Mouse (Mus musculus) hindbrain, embryonic 11.5 days (tissue): ENCODE measurements around the gene Rad23a. TPM values are rescaled to one million over a fixed set of nuclear protein-coding genes. Genes with fewer than 3 reads are reported as not detected.

Experiments
- polyA plus RNA-seq: library from polyadenylated mRNA; unstranded; fragments of >200 nt; fragmentation: Nextera tagmentation; extraction: Ambion mirVana; gene quantifications from 2 replicates; pipeline ENCODE4 v1.2.1, GENCODE M21; 2014

The Rad23a gene
- polyA plus RNA-seq, 1 experiment from 2014 or later: 88.6 TPM

Other genes with a start within 250 kb of the Rad23a start
- 60.5 and 61.5 TPM in 2 replicates for gene Ier2, start 177.8 kb downstream of the Rad23a start, polyA plus RNA-seq
- 47.9 and 51.1 TPM in 2 replicates for gene Trmt1, start 154.4 kb downstream of the Rad23a start, polyA plus RNA-seq
- gene Nacc1, start 152.8 kb downstream of the Rad23a start, polyA plus RNA-seq: 19.7 and 20.5 TPM in 2 replicates
- gene Lyl1, start 139.2 kb downstream of the Rad23a start, polyA plus RNA-seq: 5.3 and 5.4 TPM in 2 replicates
- 2.3 and 2.9 TPM in 2 replicates for gene G430095P16Rik, start 117.7 kb downstream of the Rad23a start, polyA plus RNA-seq
- 2.4 and 3.0 TPM in 2 replicates for gene Nfix, start 40.3 kb downstream of the Rad23a start, polyA plus RNA-seq
- gene Dand5, start 17.8 kb downstream of the Rad23a start, polyA plus RNA-seq: 6.2 and 7.1 TPM in 2 replicates
- 36.0 and 37.2 TPM in 2 replicates for gene Gadd45gip1, start 9.1 kb downstream of the Rad23a start, polyA plus RNA-seq
- 837 and 845 TPM in 2 replicates for gene Calr, start 6.3 kb upstream of the Rad23a start, polyA plus RNA-seq
- gene Farsa, start 16.3 kb upstream of the Rad23a start, polyA plus RNA-seq: 89.6 and 91.4 TPM in 2 replicates
- 51.1 and 57.8 TPM in 2 replicates for gene Syce2, start 31.4 kb upstream of the Rad23a start, polyA plus RNA-seq
- gene Gcdh, start 53.3 kb upstream of the Rad23a start, polyA plus RNA-seq: 29.2 and 30.5 TPM in 2 replicates
- gene Klf1, start 61.3 kb upstream of the Rad23a start, polyA plus RNA-seq: 12.0 and 14.8 TPM in 2 replicates
- 5.8 and 6.4 TPM in 2 replicates for gene Dnase2a, start 67.9 kb upstream of the Rad23a start, polyA plus RNA-seq
- 10.2 and 11.4 TPM in 2 replicates for gene Mast1, start 96.7 kb upstream of the Rad23a start, polyA plus RNA-seq
- gene Rtbdn, start 106.3 kb upstream of the Rad23a start, polyA plus RNA-seq: 0.14 TPM in 1 of 2 replicates, not detected in the other
- not detected in 2 replicates for gene Gm49661, start 128.8 kb upstream of the Rad23a start, polyA plus RNA-seq
- 1,367 and 1,409 TPM in 2 replicates for gene Prdx2, start 128.9 kb upstream of the Rad23a start, polyA plus RNA-seq
- gene Rnaseh2a, start 129.1 kb upstream of the Rad23a start, polyA plus RNA-seq: 98.5 and 104 TPM in 2 replicates
- 6.2 and 6.4 TPM in 2 replicates for gene Junb, start 138.1 kb upstream of the Rad23a start, polyA plus RNA-seq
- gene Hook2, start 149.9 kb upstream of the Rad23a start, polyA plus RNA-seq: 9.5 and 10.3 TPM in 2 replicates
- not detected in 2 replicates for gene Best2, start 173.9 kb upstream of the Rad23a start, polyA plus RNA-seq
- 134 TPM in 2 replicates for gene Asna1, start 184.6 kb upstream of the Rad23a start, polyA plus RNA-seq
- gene Trir, start 186.2 kb upstream of the Rad23a start, polyA plus RNA-seq: 180 and 186 TPM in 2 replicates
- gene Tnpo2, start 196.2 kb upstream of the Rad23a start, polyA plus RNA-seq: 18.8 and 24.6 TPM in 2 replicates
- gene Fbxw9, start 219.4 kb upstream of the Rad23a start, polyA plus RNA-seq: 27.2 and 27.4 TPM in 2 replicates
- gene Gm5741, start 227.3 kb upstream of the Rad23a start, polyA plus RNA-seq: not detected in 2 replicates
- gene Dhps, start 231.1 kb upstream of the Rad23a start, polyA plus RNA-seq: 66.4 and 67.8 TPM in 2 replicates
- 116 and 123 TPM in 2 replicates for gene Wdr83os, start 240.1 kb upstream of the Rad23a start, polyA plus RNA-seq
- 52.6 and 55.9 TPM in 2 replicates for gene Wdr83, start 240.6 kb upstream of the Rad23a start, polyA plus RNA-seq
- gene Man2b1, start 242.6 kb upstream of the Rad23a start, polyA plus RNA-seq: 16.7 and 16.9 TPM in 2 replicates